ENCODE assay signal across 29 mouse cellular contexts in genomic region chr10:38586061-38586460, GRCm38 (mm10).
"Had no signal": no experiment of that assay in that cellular context is flagged by ENCODE, and none has a peak within 500 bp of the region (broad histone marks: within the 10 kb centered on the region; RNA-seq: fewer than 3 reads in every experiment).

No protein-coding gene starts in this region.

- H3K4me2 ChIP-seq: embryonic facial prominence, embryonic 12.5 days; embryonic facial prominence, embryonic 13.5 days; embryonic facial prominence, embryonic 15.5 days; forebrain, embryonic 12.5 days; forebrain, embryonic 15.5 days had no signal

- H3K4me1 ChIP-seq: embryonic facial prominence, embryonic 12.5 days; embryonic facial prominence, embryonic 13.5 days; embryonic facial prominence, embryonic 15.5 days; forebrain, embryonic 10.5 days; forebrain, embryonic 12.5 days; forebrain, embryonic 15.5 days; heart, embryonic 10.5 days had no signal

- H3K9ac ChIP-seq: embryonic facial prominence, embryonic 12.5 days; embryonic facial prominence, embryonic 13.5 days; embryonic facial prominence, embryonic 15.5 days; forebrain, embryonic 12.5 days; forebrain, embryonic 15.5 days; forebrain, postnatal 0 days had no signal

- DNase-seq: cerebellum, adult 2 months; cerebellum, adult 8-10 months; cerebellum, adult 9-10 months; cerebellum, adult 9-11 months; cerebellum, postnatal 10 days; cerebellum, postnatal 14 days; cerebellum, postnatal 25 days; cerebellum, postnatal 36 days; embryo, embryonic 11 days; forebrain, postnatal 0 days; gastrocnemius, adult 2 months; gastrocnemius, postnatal 10 days; gastrocnemius, postnatal 14 days; gastrocnemius, postnatal 25 days; gastrocnemius, postnatal 36 days; heart, adult 11 months; heart, adult 18-20 months; heart, adult 2 months had no signal

- H3K27me3 ChIP-seq: embryonic facial prominence, embryonic 12.5 days; embryonic facial prominence, embryonic 13.5 days; embryonic facial prominence, embryonic 15.5 days; forebrain, embryonic 12.5 days; forebrain, embryonic 15.5 days had no signal

- ATAC-seq: forebrain, embryonic 14.5 days; forebrain, embryonic 15.5 days; forebrain, embryonic 16.5 days; forebrain, postnatal 0 days had no signal

- H3K27ac ChIP-seq: embryonic facial prominence, embryonic 10.5 days; embryonic facial prominence, embryonic 12.5 days; embryonic facial prominence, embryonic 13.5 days; embryonic facial prominence, embryonic 15.5 days; forebrain, embryonic 10.5 days; forebrain, embryonic 12.5 days; forebrain, embryonic 15.5 days; gastrocnemius, adult 2 months; heart, adult 2 months; heart, embryonic 10.5 days had no signal

- H3K9me3 ChIP-seq: embryonic facial prominence, embryonic 10.5 days; embryonic facial prominence, embryonic 12.5 days; embryonic facial prominence, embryonic 13.5 days; embryonic facial prominence, embryonic 15.5 days; forebrain, embryonic 10.5 days; forebrain, embryonic 12.5 days; forebrain, embryonic 15.5 days; heart, embryonic 10.5 days had no signal

- H3K36me3 ChIP-seq: embryonic facial prominence, embryonic 10.5 days; embryonic facial prominence, embryonic 12.5 days; embryonic facial prominence, embryonic 13.5 days; embryonic facial prominence, embryonic 15.5 days; forebrain, embryonic 10.5 days; forebrain, embryonic 12.5 days; forebrain, embryonic 15.5 days; heart, embryonic 10.5 days had no signal

- H3K4me3 ChIP-seq: embryonic facial prominence, embryonic 10.5 days; embryonic facial prominence, embryonic 12.5 days; embryonic facial prominence, embryonic 13.5 days; embryonic facial prominence, embryonic 15.5 days; erythroblast, embryonic 14.5 days; forebrain, embryonic 10.5 days; forebrain, embryonic 12.5 days; forebrain, embryonic 15.5 days; gastrocnemius, adult 2 months; heart, adult 2 months; heart, embryonic 10.5 days had no signal
